Mouse (Mus musculus) olfactory bulb, adult 2 months (tissue): ENCODE measurements around the gene Try10.
"Not testable (repeated sequence)": the region's sequence is repeated elsewhere in the genome, so short reads cannot be mapped to it uniquely, and the experiment has no call there.

Source experiments
- CTCF ChIP-seq: fragments of 200-500 bp; IDR thresholded peaks from 2 replicates; pipeline ENCODE4 v1.5.1; 2012; ENCODE audit warnings: low read depth, mild to moderate bottlenecking, low read length, moderate library complexity; ENCODE audit not compliant: insufficient read depth
- POLR2A ChIP-seq: fragments of 200-500 bp; IDR thresholded peaks from 2 replicates; pipeline ENCODE4 v1.6.1; 2012; ENCODE audit warnings: mild to moderate bottlenecking, low read depth, low read length, moderate library complexity; ENCODE audit not compliant: insufficient read depth

DNA sequence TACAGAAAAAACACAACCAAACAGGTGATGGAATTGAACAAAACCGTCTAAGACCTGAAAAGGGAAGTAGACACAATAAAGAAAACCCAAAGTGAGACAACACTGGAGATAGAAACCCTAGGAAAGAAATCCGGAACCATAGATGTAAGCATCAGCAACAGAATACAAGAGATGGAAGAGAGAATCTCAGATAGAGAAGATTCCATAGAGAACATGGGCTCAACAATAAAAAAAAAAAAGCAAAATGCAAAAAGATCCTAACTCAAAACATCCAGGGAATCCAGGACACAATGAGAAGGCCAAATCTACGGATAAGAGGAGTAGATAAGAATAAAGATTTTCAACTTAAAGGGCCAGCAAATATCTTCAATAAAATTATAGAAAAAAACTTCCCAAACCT lies 37.2 kb upstream of the Try10 start, which contains the start of gene Try5:
- not testable (repeated sequence) for TF ChIP-seq POLR2A, CTCF
